Mouse (Mus musculus) kidney, adult 2 months (tissue): Measurements from ENCODE around the gene Dok1.

Experiments
- CTCF ChIP-seq: fragments of 200-500 bp; conservative IDR thresholded peaks from 2 replicates; pipeline ENCODE4 v1.5.1; 2011; ENCODE audit warnings: low read depth, mild to moderate bottlenecking, control low read depth, low read length, moderate library complexity, mixed read lengths; ENCODE audit not compliant: insufficient read depth, insufficient read length
- POLR2A ChIP-seq: fragments of 200-500 bp; IDR thresholded peaks from one replicate; pipeline ENCODE4 v1.6.1; 2011; ENCODE audit warnings: low read depth, low read length, control low read depth

DNA sequence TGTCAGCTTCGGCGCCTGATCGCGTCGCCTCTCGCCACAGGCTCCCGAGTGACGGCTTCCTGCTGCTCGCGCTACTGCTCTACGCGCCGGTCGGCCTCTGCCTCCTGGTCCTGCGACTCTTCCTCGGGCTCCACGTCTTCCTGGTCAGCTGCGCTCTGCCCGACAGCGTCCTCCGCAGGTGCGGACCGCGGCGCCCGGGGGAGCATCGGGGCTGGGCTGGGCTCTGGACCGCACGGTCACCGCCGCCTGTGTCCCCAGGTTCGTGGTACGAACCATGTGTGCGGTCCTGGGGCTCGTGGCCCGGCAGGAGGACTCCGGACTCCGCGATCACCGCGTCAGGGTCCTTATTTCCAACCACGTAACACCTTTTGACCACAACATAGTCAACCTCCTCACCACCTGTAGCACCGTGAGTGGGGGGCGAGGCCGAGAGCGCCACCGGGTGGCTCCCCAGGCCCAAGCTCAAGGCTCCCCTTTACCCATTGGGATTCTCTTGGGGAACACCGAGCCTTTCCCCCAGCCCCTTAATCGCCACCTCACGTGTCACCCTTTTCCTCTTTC is 21.7 kb upstream of the Dok1 start, which contains the start of gene Htra2:
- TF ChIP-seq CTCF (peak; percentile 30; the same call in 1 of the 2 replicates), POLR2A (no peak)
